Mouse (Mus musculus) cerebellum, postnatal 10 days (tissue): Measurements from ENCODE around the gene Taldo1.
"Not testable (repeated sequence)": the region's sequence is repeated elsewhere in the genome, so short reads cannot be mapped to it uniquely, and the experiment has no call there.

Experiments used
- DNase-seq, 2 experiments: peaks; one replicate each; pipeline ENCODE4 v3.0.0; 2021; ENCODE audit warnings: mixed read lengths in 2 of 2

The Taldo1 gene

GRCm38 (mm10) chr7:141388487-141389109, 3.4 kb upstream of the Taldo1 start:
- no peak for DNase-seq

DNA sequence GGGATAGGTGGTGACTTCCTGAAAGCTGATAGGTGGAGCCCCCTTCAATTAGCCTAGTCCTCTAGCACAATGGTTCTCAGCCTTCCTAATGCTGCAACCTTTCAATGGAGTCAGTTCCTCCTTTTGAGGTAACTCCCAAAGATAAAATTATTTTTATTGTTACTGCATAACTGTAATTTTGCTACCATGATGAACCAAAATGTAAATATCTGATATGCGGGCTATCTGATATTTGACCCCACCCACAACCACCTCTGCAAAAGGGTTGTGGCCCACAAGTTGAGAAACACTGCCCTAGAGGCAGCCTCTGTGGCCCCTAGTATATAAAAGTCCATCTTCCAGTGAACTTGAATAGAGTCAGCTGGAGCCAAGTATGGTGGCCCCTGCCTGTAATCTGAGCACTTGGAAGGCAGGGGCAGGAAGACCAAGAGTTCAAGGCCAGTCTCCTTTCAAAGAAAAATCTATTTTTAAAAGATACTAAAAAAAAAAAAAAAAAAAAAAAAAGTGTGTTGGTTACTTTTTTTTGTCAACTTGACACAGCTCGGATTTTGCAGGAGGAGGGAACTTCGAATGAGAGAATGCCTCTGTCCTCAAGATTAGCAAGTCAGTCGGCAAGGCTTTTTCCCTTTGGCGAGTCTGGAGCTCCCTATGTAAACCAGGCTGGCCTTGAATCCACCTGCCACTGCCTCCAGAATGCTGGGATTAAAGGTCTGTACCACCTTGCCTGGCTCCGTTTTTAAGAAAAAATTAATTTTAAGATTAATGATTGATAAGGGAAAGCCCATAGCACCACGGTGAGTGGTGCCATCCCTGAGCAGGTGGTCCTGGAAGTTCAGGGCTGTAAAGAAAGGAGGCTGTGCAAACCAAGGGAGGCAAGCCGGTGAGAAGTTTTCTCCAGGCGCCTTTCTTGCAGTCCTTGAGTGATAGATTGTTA, 1.4 kb upstream of the Taldo1 start:
- no peak for DNase-seq

DNA sequence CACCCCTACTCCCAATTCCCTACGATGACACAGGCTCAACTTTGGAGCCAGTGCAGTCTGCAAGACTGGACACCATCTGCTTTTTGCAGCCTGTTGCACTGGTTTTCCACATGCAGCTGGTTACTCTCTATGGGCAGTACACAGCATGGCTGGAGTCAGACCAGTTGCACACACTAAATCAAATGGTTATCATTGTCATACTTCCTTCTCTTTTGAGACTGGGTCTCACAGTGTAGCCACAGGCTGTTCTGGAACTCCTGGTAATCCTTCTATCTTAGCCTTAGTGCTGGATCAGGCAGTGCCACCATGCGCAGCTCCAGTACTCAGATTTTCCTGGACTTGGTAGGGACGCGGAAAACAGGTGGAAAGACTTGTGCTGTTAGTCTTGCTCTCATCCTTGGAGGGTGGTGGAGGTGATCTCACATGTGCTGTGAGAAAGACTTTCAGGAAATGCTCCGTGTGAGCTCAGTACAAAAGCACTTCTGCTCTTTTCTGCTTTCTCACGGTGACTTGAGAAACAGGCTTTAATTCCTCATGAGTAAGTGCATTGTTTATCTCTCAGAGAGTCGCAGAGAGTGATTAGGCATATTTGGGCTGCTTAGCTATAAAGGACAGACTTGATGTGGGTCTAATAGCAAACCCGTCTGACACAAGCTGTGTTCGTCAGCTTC, 688 bp downstream of the Taldo1 start:
- no peak for DNase-seq

- no peak for DNase-seq
Measured at GRCm38 (mm10) chr7:141394158-141394557, 2.2 kb downstream of the Taldo1 start.

GRCm38 (mm10) chr7:141394771-141395170, 2.8 kb downstream of the Taldo1 start:
- DNase-seq, result peak; percentile 84 to 86

DNA sequence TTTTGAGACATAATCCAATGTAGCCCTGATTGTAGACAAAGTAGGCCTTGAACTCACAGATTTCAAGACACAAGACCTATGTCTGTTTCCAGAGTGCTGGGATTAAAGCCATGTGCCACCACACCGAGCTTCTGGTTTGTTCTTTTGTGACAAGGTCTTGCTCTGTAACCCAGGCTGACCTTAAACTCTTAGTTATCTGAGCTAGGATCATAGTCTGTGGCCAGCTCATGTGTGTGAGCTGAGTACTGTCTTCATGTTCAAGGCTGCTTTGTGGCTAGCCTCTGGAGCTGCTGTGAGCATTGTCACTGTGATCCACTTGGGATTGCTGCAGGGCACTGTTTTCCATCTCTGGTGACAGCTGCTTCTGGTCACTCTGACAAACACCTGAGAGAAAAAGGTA, 3.3 kb downstream of the Taldo1 start:
- DNase-seq, result no peak

DNA sequence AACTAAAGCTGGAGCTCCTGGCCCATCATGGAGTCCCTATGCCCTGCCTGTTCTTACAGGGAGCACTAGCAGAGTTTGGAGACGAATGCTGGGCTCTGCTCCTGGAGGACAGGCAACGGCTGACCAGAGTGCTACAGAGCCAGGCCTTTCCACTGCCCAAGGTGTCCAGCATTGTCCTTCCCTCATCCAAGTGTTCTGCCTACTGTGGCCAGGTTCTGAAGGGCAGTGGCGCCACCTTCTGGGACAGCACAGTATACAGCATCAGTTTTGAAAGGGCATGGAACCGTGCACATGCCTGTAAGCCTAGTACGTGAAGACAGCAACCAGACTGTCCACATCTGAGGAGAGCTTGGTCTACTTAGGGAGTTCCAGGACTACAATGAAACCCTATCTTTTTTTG, 11.3 kb downstream of the Taldo1 start:
- peak; percentile 75 to 78 for DNase-seq

- no peak for DNase-seq
Measured at GRCm38 (mm10) chr7:141405466-141405865, 13.5 kb downstream of the Taldo1 start.

DNA sequence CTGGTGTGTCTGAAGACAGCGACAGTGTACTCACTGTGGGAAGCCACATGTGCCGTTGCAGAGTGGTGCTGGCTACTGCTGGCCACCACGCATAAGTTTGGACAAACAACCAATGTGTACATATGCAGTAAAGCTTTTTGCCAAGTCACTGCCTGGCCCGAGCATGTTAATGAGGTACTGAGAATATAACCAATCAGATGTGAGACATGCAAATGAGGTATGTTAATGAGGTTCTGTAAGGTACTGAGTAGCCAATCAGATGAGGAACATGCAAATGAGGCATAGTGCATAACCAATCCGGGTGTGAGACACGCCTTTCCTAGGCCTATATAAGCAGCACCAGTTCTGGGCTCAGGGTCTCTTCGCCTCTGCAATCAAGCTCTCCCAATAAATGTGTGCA, 15.7 kb downstream of the Taldo1 start:
- not testable (repeated sequence) for DNase-seq

- peak; percentile 96 to 98 for DNase-seq
Measured at GRCm38 (mm10) chr7:141408833-141409232, 16.8 kb downstream of the Taldo1 start.

GRCm38 (mm10) chr7:141410631-141411030, 18.6 kb downstream of the Taldo1 start:
- DNase-seq, result peak; percentile 34

- DNase-seq, result no peak
Measured at GRCm38 (mm10) chr7:141411667-141412066, 19.7 kb downstream of the Taldo1 start.

DNA sequence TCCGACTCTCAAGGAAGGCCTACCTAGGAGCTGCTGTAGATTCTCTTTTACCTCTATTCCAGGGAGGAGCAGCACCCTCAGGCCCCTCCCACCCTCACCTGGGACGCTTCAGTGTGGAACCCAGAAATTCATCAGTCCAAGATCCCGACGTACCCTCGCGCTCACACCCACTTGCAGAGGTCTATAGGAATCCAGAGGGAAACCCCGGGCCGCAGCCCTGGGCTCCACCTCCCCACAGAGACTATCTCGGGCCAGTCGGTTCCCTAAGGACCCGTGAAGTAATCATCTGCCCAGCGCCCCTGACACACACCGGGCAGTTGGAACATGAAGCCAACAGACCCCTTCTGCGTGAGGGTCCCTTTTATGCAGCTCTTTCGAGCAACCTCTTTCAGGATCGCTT, 21.3 kb downstream of the Taldo1 start:
- no peak for DNase-seq

DNA sequence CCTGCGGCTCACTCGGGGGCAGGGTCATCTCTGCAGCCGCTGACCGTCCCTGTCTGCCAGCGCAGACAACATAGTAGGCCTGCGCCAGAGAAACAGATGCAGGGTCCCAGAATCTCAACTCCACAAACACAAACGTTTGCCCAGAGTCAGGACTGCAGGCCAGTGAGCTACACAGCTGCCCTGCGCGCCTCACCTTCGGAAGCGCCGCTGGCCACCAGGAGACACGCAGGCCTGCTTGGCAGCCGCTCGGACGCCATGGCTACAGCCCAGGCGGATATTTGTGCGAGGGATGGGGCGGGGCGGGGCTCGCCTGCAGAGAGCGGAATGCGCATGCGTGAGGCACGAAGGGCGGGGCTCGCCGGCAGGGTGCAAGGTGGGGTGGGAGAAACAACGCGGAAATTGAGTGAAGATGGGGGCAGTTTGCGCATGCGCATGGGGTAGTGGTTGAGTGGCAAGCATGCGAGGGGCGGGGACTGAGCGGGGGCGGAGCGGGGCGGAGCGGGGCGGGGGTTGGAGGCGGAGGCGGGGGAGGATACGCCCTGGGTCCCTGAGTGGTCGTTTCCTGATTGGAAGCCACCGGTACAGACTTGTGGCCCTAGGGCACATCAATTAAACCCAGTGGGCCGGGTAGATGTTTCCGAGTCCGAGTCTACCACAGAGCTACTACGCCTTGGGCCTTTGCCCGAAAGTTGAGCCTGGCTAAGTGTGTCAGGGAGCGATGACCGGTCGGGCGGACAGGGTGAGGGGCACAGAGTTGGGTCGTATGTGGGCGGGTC, 22.0 kb downstream of the Taldo1 start, which contains the start of gene Gatd1:
Gatd1 (minus strand) TSS at position 328 of the 776 bp plus-strand sequence.
- DNase-seq, result peak; percentile 100

GRCm38 (mm10) chr7:141416144-141416841, 24.3 kb downstream of the Taldo1 start:
- DNase-seq, result peak in 1 of 2 experiments; percentile 31

- DNase-seq, result peak; percentile 46 to 49
Measured at GRCm38 (mm10) chr7:141417731-141418681, 26.0 kb downstream of the Taldo1 start.

DNA sequence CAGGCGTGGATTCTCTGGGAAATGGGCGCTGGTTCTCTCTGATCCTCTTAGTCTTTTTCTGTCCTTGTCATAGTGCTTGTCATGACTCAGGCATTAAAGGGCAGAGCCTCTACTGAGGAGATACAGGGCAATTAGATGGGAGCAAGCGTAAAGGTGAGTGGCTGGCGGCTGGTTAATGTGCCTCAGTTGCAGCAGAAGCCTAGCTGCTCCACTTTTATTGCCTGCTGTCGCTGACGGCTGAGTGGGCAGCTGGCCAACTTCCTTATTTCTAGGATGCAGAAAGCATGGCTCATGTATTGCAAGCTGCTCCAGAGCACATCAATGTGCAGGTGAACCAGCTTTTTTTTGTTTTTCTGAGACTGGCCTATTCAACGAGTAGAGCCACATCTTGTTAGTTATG, 27.0 kb downstream of the Taldo1 start:
- peak; percentile 69 to 74 for DNase-seq

GRCm38 (mm10) chr7:141420030-141420702, 28.2 kb downstream of the Taldo1 start:
- DNase-seq, result no peak

DNA sequence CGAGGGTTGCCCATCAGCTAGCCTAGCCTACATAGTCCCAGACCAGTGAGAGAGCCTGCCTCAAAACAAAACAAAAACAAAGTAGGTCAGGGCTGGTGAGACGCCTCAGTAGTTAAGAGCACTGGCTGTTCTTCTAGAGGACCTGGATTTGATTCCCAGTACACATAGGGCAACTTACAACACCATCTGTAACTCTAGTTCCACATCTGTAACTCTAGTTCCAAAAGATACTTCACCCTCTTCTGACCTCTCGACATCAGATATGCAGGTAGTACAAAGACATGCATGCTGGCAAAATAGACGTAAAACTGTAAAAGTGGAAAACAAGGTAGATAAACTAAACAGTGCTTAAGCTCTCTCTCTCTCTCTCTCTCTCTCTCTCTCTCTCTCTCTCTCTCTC, 31.8 kb downstream of the Taldo1 start:
- DNase-seq, result no peak
